Mouse (Mus musculus): Measurements from ENCODE around the gene Slc29a4.

DNA sequence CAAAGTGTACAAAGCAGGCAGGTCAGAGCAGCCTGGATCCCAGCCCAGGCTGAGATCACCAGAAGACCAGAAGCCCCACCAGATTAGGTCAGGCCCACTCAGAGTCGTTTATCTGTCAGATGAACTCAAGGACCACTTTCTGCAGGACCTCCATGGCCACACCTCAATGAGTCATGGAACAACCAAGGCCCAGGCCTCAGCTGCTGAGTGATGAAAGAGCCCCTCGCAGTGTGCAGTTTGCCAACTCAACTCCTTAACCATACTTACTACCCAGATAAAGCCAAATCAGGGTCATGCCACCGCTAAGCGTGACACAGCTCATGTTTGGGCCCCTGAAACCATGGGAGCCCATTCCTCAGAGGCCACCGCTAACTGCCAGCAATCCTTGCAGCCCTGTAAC lies 15.4 kb downstream of the Slc29a4 start:
- TF ChIP-seq CTCF (IDR thresholded peaks at IDR 0.05; ENCODE audit: low read depth) (no peak), EP300 (IDR thresholded peaks at IDR 0.05; ENCODE audit: low read depth) (no peak)
